Mouse (Mus musculus) R1 (cell line): Measurements from ENCODE around the gene Ifih1.

ENCODE experiments used
- DNase-seq: peaks from one replicate; pipeline ENCODE4 v3.0.0-alpha.2; 2018; ENCODE audit warnings: low read depth, low spot score

Ifih1 gene

GRCm38 (mm10) chr2:62639869-62640268 lies 6.2 kb downstream of the Ifih1 start:
- no peak for DNase-seq

- peak; percentile 61 for DNase-seq
Observed at GRCm38 (mm10) chr2:62630446-62630845, 15.6 kb downstream of the Ifih1 start.

GRCm38 (mm10) chr2:62628356-62628755 lies 17.7 kb downstream of the Ifih1 start:
- DNase-seq, result no peak

- no peak for DNase-seq
Observed at GRCm38 (mm10) chr2:62627728-62628127, 18.3 kb downstream of the Ifih1 start.

GRCm38 (mm10) chr2:62623024-62623441 lies 23.0 kb downstream of the Ifih1 start:
- no peak for DNase-seq

- no peak for DNase-seq
Observed at GRCm38 (mm10) chr2:62619679-62620078, 26.4 kb downstream of the Ifih1 start.

- no peak for DNase-seq
Observed at GRCm38 (mm10) chr2:62618934-62619341, 27.1 kb downstream of the Ifih1 start.

- DNase-seq, result no peak
Observed at GRCm38 (mm10) chr2:62613133-62613532, 32.9 kb downstream of the Ifih1 start.

- DNase-seq, result no peak
Observed at GRCm38 (mm10) chr2:62606205-62606604, 39.9 kb downstream of the Ifih1 start.

- no peak for DNase-seq
Observed at GRCm38 (mm10) chr2:62603530-62603929, 42.5 kb downstream of the Ifih1 start.

- DNase-seq, result no peak
Observed at GRCm38 (mm10) chr2:62596586-62596985, 49.5 kb downstream of the Ifih1 start.

GRCm38 (mm10) chr2:62594491-62594890 lies 51.6 kb downstream of the Ifih1 start:
- no peak for DNase-seq

GRCm38 (mm10) chr2:62591555-62591954 lies 54.5 kb downstream of the Ifih1 start:
- DNase-seq, result no peak

- no peak for DNase-seq
Observed at GRCm38 (mm10) chr2:62589333-62589732, 56.7 kb downstream of the Ifih1 start.

- DNase-seq, result no peak
Observed at GRCm38 (mm10) chr2:62585769-62586168, 60.3 kb downstream of the Ifih1 start.

- DNase-seq, result no peak
Observed at GRCm38 (mm10) chr2:62574962-62575361, 71.1 kb downstream of the Ifih1 start.

GRCm38 (mm10) chr2:62574250-62574649 lies 71.8 kb downstream of the Ifih1 start:
- no peak for DNase-seq

GRCm38 (mm10) chr2:62573753-62574159 lies 72.3 kb downstream of the Ifih1 start, which contains the start of gene Fap:
Fap (minus strand) TSS chr2:62574075.
- DNase-seq, result no peak

GRCm38 (mm10) chr2:62573099-62573752 lies 72.8 kb downstream of the Ifih1 start:
- no peak for DNase-seq

GRCm38 (mm10) chr2:62564687-62565086 lies 81.4 kb downstream of the Ifih1 start:
- no peak for DNase-seq

GRCm38 (mm10) chr2:62562661-62563485 lies 83.2 kb downstream of the Ifih1 start:
- DNase-seq, result no peak

GRCm38 (mm10) chr2:62557417-62557816 lies 88.6 kb downstream of the Ifih1 start:
- DNase-seq, result peak; percentile 59

- no peak for DNase-seq
Observed at GRCm38 (mm10) chr2:62556349-62556748, 89.7 kb downstream of the Ifih1 start.
